Comparison of ENCODE assay signal across 9 mouse cellular contexts in genomic region chr15:25900540-25900939, GRCm38 (mm10). TPM values are rescaled to one million over a fixed set of nuclear protein-coding genes. Genes with fewer than 3 reads are reported as not detected.
DNase-seq lines count a peak whose midpoint lies in the region; TF ChIP-seq lines count a peak whose summit lies in the region.
"Had no signal": no experiment of that assay in that cellular context is flagged by ENCODE, and none has a peak within 500 bp of the region (broad histone marks: within the 10 kb centered on the region; RNA-seq: fewer than 3 reads in every experiment).

No protein-coding gene starts in this region.

- 0 out of 2 replicates have a peak, but pooled peaks cover 3% of the 10 kb centered on the region for H3K4me1 ChIP-seq in kidney, adult 2 months (ENCODE audit: control insufficient read depth, insufficient read depth, low read length)

- no peak for TF ChIP-seq POLR2A in kidney, adult 2 months (IDR thresholded peaks at IDR 0.05; ENCODE audit: low read depth, low read length)

- no peak overlapping the region for H3K4me3 ChIP-seq in kidney, adult 2 months (ENCODE audit: insufficient read depth, low read depth, low read length)
- H3K4me3 ChIP-seq: heart, embryonic 15.5 days had no signal

- no peaks in the 10 kb centered on the region; the same call in 1 of the 2 replicates for H3K36me3 ChIP-seq in kidney, adult 2 months (ENCODE audit: control insufficient read depth, insufficient read depth, low read length)
- H3K36me3 ChIP-seq: heart, embryonic 15.5 days had no signal

- WGBS in kidney, adult 2 months: 14% methylated on average over 7 of the region's 7 CpGs

- no peak overlapping the region for H3K27ac ChIP-seq in kidney, adult 2 months (ENCODE audit: insufficient read depth, low read depth, low read length)
- H3K27ac ChIP-seq: heart, embryonic 15.5 days had no signal

- H3K27me3 ChIP-seq in kidney, adult 2 months (replicated peaks; ENCODE audit: control insufficient read depth, insufficient read depth, low read length): no peaks in the 10 kb centered on the region
- H3K27me3 ChIP-seq: heart, embryonic 15.5 days had no signal

- DNase-seq in A20 (ENCODE audit: low read depth, low spot score): peak; percentile 72
- peak; percentile 20 for DNase-seq in MN1 (ENCODE audit: low spot score)
- peak; percentile 60 to 68 for DNase-seq in cerebellum, adult 18-20 months
- DNase-seq in gastrocnemius, adult 18-20 months (ENCODE audit: low spot score): peak; percentile 86
- peak; percentile 81 for DNase-seq in kidney, adult 2 months
- DNase-seq in lung, adult 18-20 months: peak; percentile 74 to 81
- peak; percentile 82 for DNase-seq in retina, embryonic 14.5 days (ENCODE audit: low spot score)
- peak; percentile 61 to 62 for DNase-seq in urinary bladder, adult 18-20 months (ENCODE audit: low spot score in 2 of 2)

- TF ChIP-seq CTCF in kidney, adult 2 months (conservative IDR thresholded peaks at IDR 0.05; ENCODE audit: insufficient read depth, insufficient read length, low read depth, low read length): peak; percentile 89

RNA-seq across cellular contexts. Expression of gene Retreg1, which starts 57.6 kb away (rescaled TPM):
- total RNA-seq in gastrocnemius, adult 18-20 months (2021): 100 to 1,000 TPM; 171 to 293 TPM
- 32.1 and 36.0 TPM in 2 replicates for polyA plus RNA-seq in kidney, adult 2 months (2012; rRNA removed)

Comparison
In these comparisons a context has a peak if more than half of its experiments do, and no peak if none do; other contexts are left out.
1. DNase-seq: peak in every context shown above with its lines; median percentile 86 in gastrocnemius, adult 18-20 months; 82 in retina, embryonic 14.5 days; 81 in kidney, adult 2 months; 78 in lung, adult 18-20 months; 72 in A20; 64 in cerebellum, adult 18-20 months; 62 in urinary bladder, adult 18-20 months; 20 in MN1.